Mouse (Mus musculus) layer of hippocampus, adult 11-12 months (tissue): ENCODE results near the gene Fig4.

Experiments
- DNase-seq: peaks from one replicate; pipeline ENCODE4 v3.0.0; 2022; ENCODE audit warnings: low spot score

Fig4 gene

GRCm38 (mm10) chr10:41260243-41261006 lies 42.6 kb downstream of the Fig4 start:
- DNase-seq, result no peak

GRCm38 (mm10) chr10:41250749-41251065 lies 52.4 kb downstream of the Fig4 start:
- no peak for DNase-seq

GRCm38 (mm10) chr10:41250045-41250748 lies 52.9 kb downstream of the Fig4 start:
- no peak for DNase-seq

- DNase-seq, result no peak
These were observed 53.9 kb downstream of the Fig4 start for GRCm38 (mm10) chr10:41249006-41249659.

GRCm38 (mm10) chr10:41247800-41248473 lies 55.1 kb downstream of the Fig4 start:
- DNase-seq, result no peak

GRCm38 (mm10) chr10:41246111-41246510 lies 56.9 kb downstream of the Fig4 start:
- no peak for DNase-seq

- no peak for DNase-seq
These were observed 57.6 kb downstream of the Fig4 start for GRCm38 (mm10) chr10:41245477-41245876.

GRCm38 (mm10) chr10:41245028-41245427 lies 58.0 kb downstream of the Fig4 start:
- DNase-seq, result peak; percentile 20

GRCm38 (mm10) chr10:41243930-41244329 lies 59.1 kb downstream of the Fig4 start:
- DNase-seq, result no peak

GRCm38 (mm10) chr10:41241558-41242242 lies 61.4 kb downstream of the Fig4 start:
- no peak for DNase-seq

GRCm38 (mm10) chr10:41241080-41241479 lies 62.0 kb downstream of the Fig4 start:
- no peak for DNase-seq

GRCm38 (mm10) chr10:41236020-41236419 lies 67.0 kb downstream of the Fig4 start:
- no peak for DNase-seq

GRCm38 (mm10) chr10:41235584-41235983 lies 67.5 kb downstream of the Fig4 start:
- no peak for DNase-seq

GRCm38 (mm10) chr10:41235159-41235558 lies 67.9 kb downstream of the Fig4 start:
- DNase-seq, result no peak

GRCm38 (mm10) chr10:41234552-41234951 lies 68.5 kb downstream of the Fig4 start:
- DNase-seq, result no peak

GRCm38 (mm10) chr10:41233140-41233539 lies 69.9 kb downstream of the Fig4 start:
- no peak for DNase-seq

GRCm38 (mm10) chr10:41231163-41231835 lies 71.8 kb downstream of the Fig4 start:
- DNase-seq, result no peak

- DNase-seq, result no peak
These were observed 75.4 kb downstream of the Fig4 start for GRCm38 (mm10) chr10:41227626-41228025.

GRCm38 (mm10) chr10:41223499-41223898 lies 79.6 kb downstream of the Fig4 start:
- DNase-seq, result no peak

GRCm38 (mm10) chr10:41221204-41221603 lies 81.9 kb downstream of the Fig4 start:
- no peak for DNase-seq

- DNase-seq, result no peak
These were observed 84.2 kb downstream of the Fig4 start for GRCm38 (mm10) chr10:41218897-41219296.
